Mouse (Mus musculus) E14TG2a.4 (cell line): ENCODE measurements around the gene BC035044.
"Not testable (repeated sequence)": the region's sequence is repeated elsewhere in the genome, so short reads cannot be mapped to it uniquely, and the experiment has no call there.

Experiments used
- H3K27me3 ChIP-seq: 2 replicates; pipeline ENCODE4 v1.6.1; 2014; ENCODE audit warnings: low read length, control low read depth; ENCODE audit not compliant: insufficient read depth
- H3K36me3 ChIP-seq: 2 replicates; pipeline ENCODE4 v1.6.1; 2014; ENCODE audit warnings: low read length, control low read depth; ENCODE audit not compliant: insufficient read depth
- H3K4me1 ChIP-seq: replicated peaks from 2 replicates; pipeline ENCODE4 v1.6.1; 2014; ENCODE audit warnings: low read depth, low read length, control low read depth
- H3K4me3 ChIP-seq: replicated peaks from 2 replicates; pipeline ENCODE4 v1.5.1; 2014; ENCODE audit warnings: mild to moderate bottlenecking, low read length
- H3K9me3 ChIP-seq: 2 replicates; pipeline ENCODE4 v1.6.1; 2014; ENCODE audit warnings: low read length, control low read depth
- CTCF ChIP-seq: conservative IDR thresholded peaks from 2 replicates; pipeline ENCODE4 v1.5.1; 2014; ENCODE audit warnings: low read length
- NANOG ChIP-seq: IDR thresholded peaks from 2 replicates; pipeline ENCODE4 v1.6.1; 2014; ENCODE audit warnings: borderline replicate concordance, low read length, mixed read lengths
- POU5F1 ChIP-seq: IDR thresholded peaks from 2 replicates; pipeline ENCODE4 v1.6.1; 2014; ENCODE audit warnings: low read length, borderline replicate concordance

Gene BC035044

DNA sequence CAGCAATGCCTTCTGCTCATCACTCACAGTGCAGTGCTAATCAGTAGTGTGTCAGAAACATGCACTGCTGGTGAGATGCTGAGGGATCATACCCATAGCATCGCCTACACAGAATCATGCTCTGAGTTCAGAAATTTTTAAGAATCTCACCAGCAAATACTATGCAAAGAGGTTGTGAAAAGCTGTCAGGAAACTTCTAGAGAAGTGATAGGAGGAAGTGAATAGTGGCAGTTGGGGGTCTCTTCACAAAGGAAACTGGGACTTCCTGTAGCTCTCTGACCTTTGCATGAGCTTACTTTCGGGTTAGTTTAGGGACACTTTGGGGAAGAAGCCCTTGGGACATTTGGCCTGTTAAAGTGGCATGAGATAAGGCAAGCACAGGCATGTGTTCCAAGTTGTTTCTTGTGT, at the start of gene BC035044:
Gene BC035044 (minus strand): TSS at position 179 of the 408 bp plus-strand sequence.
- Histone ChIP-seq H3K4me3 (no peak within 1 kb of the TSS), H3K36me3 (no peaks in the 10 kb centered on the region), H3K27me3 (no peaks in the 10 kb centered on the region), H3K9me3 (no peaks in the 10 kb centered on the region), H3K4me1 (no peaks in the 10 kb centered on the region)
- TF ChIP-seq POU5F1 (no peak), CTCF (no peak), NANOG (no peak)

DNA sequence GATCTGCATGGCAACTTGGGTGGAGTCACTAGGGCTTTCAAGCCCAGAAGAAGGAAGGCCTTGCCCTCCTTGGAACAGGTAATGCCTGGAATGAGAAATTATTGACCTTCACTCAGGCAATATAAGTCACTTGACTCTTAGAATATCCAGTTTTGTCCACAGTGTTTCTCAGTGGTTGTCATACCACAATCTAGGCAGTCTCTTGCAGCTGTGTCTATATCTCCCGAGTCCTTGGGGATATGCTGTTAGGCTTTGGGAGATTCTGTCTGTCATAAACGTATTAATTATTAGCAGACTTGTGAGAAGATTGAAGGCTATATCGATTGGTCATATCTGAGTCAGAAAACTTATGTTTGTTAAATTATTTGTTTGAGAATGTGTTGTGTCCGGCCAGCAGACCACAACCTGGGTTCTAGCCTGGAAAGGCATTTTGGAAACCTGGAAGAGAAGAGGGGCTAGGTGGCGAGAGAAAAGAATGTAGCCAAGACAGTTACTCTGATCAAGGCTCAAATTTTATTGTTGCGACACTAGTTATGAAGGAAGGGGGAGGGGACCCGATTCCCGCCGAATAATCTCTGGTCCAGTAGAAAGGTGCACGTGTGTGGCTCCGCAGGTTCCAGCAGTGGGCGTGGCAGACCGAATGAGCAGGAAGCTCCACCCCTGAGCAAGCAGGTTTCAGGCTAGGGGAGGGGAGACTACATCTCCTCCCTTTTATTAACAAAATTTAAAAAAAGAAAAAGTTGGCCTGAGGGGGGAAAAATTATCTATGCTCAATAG, 45.2 kb upstream of the BC035044 start:
- H3K4me1 ChIP-seq, H3K4me3 ChIP-seq, H3K36me3 ChIP-seq, H3K27me3 ChIP-seq: not testable (repeated sequence)
- peaks cover 29% of the 10 kb centered on the region for H3K9me3 ChIP-seq

DNA sequence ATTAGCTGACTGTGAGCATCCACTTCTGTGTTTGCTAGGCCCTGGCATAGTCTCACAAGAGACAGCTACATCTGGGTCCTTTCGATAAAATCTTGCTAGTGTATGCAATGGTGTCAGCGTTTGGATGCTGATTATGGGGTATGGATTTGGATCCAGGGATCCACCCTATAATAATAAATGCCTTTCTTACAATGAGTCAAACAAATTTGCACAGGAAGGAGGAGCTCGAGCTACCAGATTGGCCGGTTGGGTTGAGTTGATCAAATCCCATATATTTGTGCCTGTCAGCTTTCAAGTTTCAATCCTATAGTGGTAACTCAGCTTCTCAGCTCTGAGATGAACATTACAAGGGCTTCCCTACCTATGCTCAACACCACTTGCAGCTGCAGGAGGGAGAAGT, 43.2 kb upstream of the BC035044 start, which contains the start of gene Clec2g:
Gene Clec2g (plus strand): TSS at position 301 of the 400 bp plus-strand sequence.
- H3K4me3 ChIP-seq, H3K4me1 ChIP-seq, H3K27me3 ChIP-seq, H3K36me3 ChIP-seq: not testable (repeated sequence)
- H3K9me3 ChIP-seq, result peaks cover 46% of the 10 kb centered on the region

GRCm38 (mm10) chr6:128933050-128933449, 42.1 kb upstream of the BC035044 start:
- Histone ChIP-seq H3K4me3 (no peak overlapping the region), H3K36me3 (no peaks in the 10 kb centered on the region), H3K27me3 (no peaks in the 10 kb centered on the region), H3K4me1 (no peaks in the 10 kb centered on the region), H3K9me3 (peaks cover 51% of the 10 kb centered on the region)
- TF ChIP-seq CTCF (no peak), POU5F1 (no peak), NANOG (no peak)

DNA sequence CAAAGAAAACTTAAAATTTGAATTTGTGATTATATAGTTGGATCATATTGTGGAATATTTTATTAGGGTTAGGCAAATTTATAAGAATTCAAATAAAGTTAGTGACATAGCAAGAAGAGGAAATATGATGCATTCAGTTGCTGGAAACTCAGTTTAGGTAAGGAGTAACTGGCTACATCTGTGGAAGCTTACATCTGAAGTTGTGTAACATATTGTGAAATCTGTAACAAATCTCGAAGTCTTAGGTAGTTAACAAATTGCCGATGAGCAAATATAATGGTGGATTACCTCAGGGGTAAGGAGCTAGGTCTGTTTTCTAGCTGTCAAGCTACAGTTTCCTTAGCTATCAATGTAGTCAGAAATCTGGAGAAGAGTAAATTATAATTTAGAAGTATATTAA, 26.4 kb upstream of the BC035044 start:
- Histone ChIP-seq H3K4me1 (no peaks in the 10 kb centered on the region), H3K36me3 (no peaks in the 10 kb centered on the region), H3K9me3 (peaks cover 58% of the 10 kb centered on the region), H3K4me3 (no peak overlapping the region), H3K27me3 (no peaks in the 10 kb centered on the region)
- TF ChIP-seq CTCF (no peak), NANOG (no peak), POU5F1 (no peak)

- Histone ChIP-seq H3K27me3 (no peaks in the 10 kb centered on the region), H3K36me3 (no peaks in the 10 kb centered on the region), H3K9me3 (peaks cover 24% of the 10 kb centered on the region), H3K4me1 (no peaks in the 10 kb centered on the region), H3K4me3 (no peak overlapping the region)
- TF ChIP-seq POU5F1 (no peak), NANOG (no peak), CTCF (no peak)
These were observed 22.8 kb upstream of the BC035044 start for GRCm38 (mm10) chr6:128913598-128914254.

GRCm38 (mm10) chr6:128900796-128901552, 10.0 kb upstream of the BC035044 start:
- H3K27me3 ChIP-seq, H3K36me3 ChIP-seq, H3K4me3 ChIP-seq, H3K4me1 ChIP-seq: not testable (repeated sequence)
- peaks cover 18% of the 10 kb centered on the region for H3K9me3 ChIP-seq

DNA sequence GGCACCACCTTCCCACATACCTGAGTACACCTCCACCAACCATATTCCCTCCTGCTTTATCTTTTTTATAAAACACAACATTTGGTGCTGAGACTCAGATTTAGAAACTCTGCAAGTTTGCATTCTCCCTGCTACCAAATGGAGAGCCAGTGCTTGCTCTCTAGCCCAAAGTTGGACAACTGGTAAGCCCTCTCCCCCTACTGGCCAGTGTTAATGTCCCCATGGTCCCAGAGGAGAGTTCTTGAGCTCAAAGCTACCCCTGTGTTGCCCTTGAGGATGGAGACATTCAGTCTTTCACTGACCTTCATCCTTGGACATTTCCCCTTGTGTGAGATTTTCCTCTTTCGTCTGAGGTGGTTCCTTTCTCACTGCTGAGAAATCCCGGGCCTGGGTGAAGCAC, 9.1 kb upstream of the BC035044 start:
- H3K9me3 ChIP-seq, result peaks cover 18% of the 10 kb centered on the region
- no peaks in the 10 kb centered on the region for H3K36me3 ChIP-seq
- H3K27me3 ChIP-seq, result no peaks in the 10 kb centered on the region
- H3K4me3 ChIP-seq, result no peak overlapping the region
- TF ChIP-seq CTCF (no peak), POU5F1 (no peak), NANOG (no peak)
- H3K4me1 ChIP-seq, result no peaks in the 10 kb centered on the region
